Mouse (Mus musculus) frontal cortex, postnatal 14 days (tissue): ENCODE data around the gene Tmcc3.
"Not testable (repeated sequence)": the region's sequence is repeated elsewhere in the genome, so short reads cannot be mapped to it uniquely, and the experiment has no call there.

Source experiments
- DNase-seq, 2 experiments: peaks; one replicate each; pipeline ENCODE4 v3.0.0; 2022; ENCODE audit warnings: low spot score in 2 of 2

Tmcc3 gene

DNA sequence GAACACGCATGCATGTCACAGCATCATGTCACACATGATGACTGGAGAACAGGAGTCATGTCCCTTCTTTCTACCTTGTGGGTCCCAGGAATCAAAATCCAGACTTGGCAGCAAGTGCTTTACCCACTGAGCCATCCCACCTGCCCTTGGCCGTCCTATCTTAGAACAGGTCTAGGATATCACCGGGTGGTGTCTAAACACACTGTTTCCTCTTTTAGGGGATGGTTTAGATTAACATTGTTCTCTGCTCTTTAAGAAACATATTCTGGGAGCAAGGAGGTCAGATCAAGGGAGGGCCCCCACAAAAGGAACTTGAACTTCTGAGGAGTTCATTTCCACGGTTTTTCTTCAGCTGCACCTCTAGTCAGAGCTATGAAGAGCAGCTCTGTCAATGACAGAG is 272.0 kb downstream of the Tmcc3 start:
- no peak for DNase-seq

DNA sequence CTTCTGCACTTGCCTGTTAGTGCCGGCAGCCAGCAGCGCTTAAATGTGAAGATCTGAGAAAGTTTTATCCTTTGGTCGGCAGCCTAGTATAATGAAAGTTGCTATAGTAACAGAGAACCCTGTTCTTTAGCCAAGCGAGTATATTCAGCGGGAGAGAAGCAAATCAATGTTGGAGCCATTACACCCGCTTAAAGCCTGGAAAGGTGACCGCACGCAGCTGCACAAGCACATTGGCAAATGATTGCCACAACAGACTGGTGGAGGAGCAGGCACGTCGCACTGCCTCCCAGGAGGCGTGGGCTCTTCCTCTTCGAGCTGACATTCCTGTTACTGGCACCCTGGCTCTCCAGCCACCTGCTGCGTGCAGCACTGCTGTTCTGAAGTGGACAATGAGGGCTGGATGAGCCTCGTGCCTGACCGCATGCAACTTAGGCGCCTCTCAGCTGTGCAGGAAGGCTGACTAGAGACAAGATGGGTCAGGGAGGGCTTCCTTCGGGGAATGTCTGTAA is 273.2 kb downstream of the Tmcc3 start:
- DNase-seq: no peak

GRCm38 (mm10) chr10:94585819-94586218 is 274.1 kb downstream of the Tmcc3 start:
- no peak for DNase-seq

- no peak for DNase-seq
These were observed 277.2 kb downstream of the Tmcc3 start for GRCm38 (mm10) chr10:94588976-94589375.

DNA sequence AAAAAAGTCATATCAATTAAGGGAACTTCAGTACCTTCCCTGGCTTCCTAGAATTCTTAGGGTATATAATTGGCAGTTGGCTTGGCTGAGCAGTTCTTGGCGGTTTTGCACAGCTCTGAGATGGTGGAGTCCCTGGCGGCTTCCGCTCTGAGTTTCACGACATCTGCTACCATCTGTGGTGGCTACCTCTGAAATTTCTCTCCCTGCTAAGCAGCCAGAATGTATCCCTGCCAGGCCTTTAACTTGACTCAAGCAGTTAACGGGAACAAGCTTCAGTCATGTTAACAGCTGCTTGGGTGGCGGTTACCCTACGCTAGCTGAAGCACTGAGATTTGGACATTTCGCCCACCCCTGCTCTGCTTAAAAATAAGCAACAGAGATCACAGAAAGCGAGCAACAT is 284.0 kb downstream of the Tmcc3 start:
- DNase-seq: peak; percentile 44 to 46

DNA sequence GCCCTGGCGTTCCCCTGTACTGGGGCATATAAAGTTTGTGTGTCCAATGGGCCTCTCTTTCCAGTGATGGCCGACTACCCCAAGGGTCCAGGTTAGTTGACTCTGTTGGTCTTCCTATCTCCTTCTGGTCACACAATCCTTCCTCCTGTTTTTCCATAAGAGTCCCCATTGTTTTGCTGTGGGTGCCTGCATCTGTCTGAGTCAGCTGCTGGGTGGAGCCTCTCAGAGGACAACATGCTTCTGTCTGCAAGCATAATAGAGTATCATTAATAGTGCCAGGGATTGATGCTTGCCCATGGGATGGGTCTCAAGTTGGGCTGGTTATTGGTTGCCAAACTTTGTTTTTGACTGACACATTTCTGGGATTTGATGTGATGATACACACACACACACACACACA is 288.1 kb downstream of the Tmcc3 start:
- not testable (repeated sequence) for DNase-seq

DNA sequence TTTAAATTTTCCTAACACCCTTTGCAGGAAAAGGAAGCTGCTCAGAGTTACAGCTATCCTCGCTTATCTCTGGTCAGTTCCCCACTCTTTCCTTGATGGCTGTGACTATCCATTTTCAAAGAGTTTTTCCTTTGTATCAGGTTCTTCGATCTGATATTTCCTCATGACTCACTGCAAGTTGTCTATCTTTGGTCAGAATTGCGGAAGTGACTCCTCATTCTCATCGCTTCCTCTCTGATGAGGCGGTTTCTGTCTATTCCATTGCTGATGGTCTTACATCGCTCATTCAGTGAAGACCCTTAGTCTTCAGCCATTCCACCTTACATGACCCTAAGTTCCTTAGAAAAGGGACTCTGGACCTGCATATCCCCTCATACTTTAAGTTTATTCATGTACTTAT is 289.3 kb downstream of the Tmcc3 start:
- no peak for DNase-seq

DNA sequence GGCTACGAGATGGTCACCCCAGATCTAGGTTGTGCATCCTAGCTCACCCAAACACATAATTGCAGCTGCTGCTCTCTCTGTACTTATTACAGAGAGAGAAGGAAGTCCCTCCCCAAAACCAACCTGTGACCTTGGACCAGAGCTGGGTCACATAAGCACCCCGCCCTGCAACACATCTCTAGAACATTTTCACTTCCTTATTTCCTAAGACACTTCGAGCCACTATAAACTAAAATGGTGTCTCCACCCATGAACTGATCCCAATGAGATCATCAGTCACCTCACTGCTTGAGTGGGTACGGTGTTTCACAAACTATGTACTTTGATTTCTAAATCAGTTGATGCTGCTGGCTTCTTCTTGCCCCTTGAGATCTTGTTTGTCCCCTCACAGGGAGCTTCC is 293.7 kb downstream of the Tmcc3 start:
- DNase-seq: no peak

- DNase-seq: peak; percentile 71 to 76
These were observed 297.6 kb downstream of the Tmcc3 start for GRCm38 (mm10) chr10:94609309-94609777.

- DNase-seq: no peak
These were observed 299.6 kb downstream of the Tmcc3 start for GRCm38 (mm10) chr10:94611228-94611968.

- no peak for DNase-seq
These were observed 300.3 kb downstream of the Tmcc3 start for GRCm38 (mm10) chr10:94611969-94612440.

- DNase-seq: no peak
These were observed 307.8 kb downstream of the Tmcc3 start for GRCm38 (mm10) chr10:94619586-94619985.

DNA sequence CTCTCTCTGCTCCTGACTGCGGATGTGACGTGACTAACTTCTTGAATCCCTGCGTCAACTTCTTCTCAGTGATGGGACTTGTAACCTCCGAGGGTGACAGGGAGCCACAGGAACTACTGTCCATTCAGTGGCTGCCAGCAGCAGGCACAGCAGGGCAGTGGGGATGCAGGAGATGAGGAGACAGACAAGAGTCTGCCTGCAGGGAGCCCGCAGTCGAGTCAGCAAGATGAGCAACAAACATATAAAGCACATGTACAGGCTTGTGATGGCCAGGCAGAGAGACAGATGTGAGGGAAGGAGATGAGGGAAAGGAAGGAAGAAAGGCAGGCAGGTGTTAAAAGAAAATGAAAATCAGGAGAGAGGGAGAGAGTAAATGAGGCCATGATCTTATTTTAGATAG is 308.8 kb downstream of the Tmcc3 start:
- no peak for DNase-seq

- DNase-seq: no peak
These were observed 309.9 kb downstream of the Tmcc3 start for GRCm38 (mm10) chr10:94621420-94622225.

DNA sequence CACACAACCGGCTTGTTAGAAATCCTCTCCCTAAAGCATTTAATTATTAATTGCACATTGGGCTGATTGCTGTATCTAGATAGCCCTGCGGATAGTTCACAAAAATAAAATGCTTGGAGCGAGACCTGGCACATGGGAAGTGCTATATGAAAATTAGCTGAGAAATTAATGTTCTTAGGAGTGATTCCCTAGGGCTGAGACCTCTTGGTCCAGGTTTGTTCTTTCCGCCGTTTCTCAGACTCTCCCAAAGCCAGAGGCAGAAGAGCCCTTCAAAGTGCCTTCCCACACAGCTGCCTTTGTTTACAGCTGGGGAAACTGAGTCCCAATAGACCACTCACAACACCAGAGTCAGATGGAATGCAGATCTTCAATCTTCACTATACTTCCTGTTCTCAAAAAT is 310.5 kb downstream of the Tmcc3 start:
- no peak for DNase-seq

- DNase-seq: no peak
These were observed 311.1 kb downstream of the Tmcc3 start for GRCm38 (mm10) chr10:94622828-94623227.

DNA sequence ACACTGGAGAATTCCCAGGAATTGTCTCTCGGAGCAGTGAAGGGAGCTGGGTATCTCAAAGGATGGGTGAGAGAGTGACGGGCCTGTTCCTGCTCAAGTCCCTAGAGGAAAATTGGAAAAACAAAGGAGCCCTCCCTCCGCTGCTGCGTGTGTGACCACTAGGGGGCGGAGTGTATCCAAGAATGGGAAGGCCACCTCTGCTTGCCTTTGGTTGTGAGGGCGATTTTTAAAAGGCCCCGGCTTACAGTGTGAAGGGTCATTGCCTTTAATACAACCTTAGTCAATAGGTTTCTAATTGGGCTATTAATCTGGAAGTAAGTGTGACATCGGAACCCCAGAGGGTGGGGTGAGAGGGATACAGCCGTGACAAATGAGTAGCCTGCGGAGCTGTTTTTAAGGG is 311.9 kb downstream of the Tmcc3 start:
- peak; percentile 66 to 85 for DNase-seq

GRCm38 (mm10) chr10:94625036-94625435 is 313.3 kb downstream of the Tmcc3 start:
- DNase-seq: no peak

DNA sequence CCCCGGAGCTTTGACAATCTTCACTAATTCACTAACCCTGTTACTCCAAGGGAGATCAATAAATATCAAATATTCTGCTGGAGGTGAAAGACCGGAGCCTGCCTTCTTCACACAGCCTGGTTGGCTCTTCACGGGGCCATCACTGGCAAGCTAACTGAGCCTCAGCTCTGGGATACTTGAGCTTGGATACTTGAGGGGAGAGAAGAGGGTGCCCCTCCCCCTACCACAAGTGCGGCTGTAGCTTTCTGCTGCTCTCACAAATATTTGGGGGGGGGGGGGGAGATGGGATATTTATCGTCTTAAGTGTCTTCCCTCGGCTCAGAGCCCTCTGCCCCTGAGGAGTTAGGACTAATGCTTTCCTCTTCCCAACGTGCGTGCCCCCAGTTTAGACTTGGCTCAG is 313.9 kb downstream of the Tmcc3 start:
- DNase-seq: no peak

DNA sequence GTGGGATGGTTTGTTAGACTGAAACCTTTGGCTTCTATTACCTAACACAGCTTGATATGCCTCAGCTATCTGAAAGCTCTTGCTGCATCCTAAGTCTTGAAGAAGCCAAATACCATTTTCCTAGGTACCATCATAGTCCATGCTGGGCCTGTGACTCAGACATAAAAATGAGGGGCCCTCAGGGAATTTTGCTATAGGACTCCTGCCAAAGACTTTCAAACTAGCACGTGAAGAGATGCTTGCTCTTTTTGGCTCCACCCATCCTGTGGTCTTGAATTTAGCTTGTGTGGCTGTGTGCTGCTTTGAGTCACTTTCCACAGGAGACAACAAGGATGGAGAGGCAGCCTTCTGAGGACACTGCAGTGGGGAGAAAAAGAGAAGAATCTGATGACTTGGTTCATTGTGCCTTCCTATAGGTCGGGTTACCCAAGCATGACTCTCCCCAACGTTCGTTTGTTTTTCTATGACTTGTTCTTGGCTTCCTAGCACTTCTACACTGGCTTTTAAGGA is 319.1 kb downstream of the Tmcc3 start:
- DNase-seq: no peak

DNA sequence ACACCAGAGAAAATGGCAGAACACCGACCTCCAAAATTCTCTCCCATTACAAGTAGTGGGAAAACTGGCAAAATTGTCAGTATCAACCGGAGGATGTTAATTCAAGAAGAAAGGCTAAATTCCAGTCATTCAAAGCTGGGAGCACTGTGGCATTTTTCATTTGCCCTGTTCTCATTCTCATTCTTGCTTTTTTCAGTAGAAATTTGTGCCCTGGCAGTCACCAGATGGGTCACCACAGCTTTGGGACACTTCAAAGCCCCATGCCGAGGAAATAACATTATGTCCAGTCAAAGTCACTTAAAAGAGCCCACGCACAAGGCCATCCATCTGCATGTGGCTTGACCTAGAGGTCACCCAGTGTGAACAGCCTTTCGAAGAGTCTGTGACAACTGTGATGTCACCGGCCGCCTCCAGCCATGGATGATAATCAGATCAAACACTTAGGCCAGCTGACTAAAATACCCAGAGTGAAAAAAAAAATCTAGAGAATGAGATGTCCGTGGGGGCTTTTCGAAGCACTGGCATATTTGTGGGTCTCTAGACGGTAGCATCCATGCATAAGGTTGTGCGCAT is 319.9 kb downstream of the Tmcc3 start:
- no peak for DNase-seq

GRCm38 (mm10) chr10:94632245-94632644 is 320.5 kb downstream of the Tmcc3 start:
- DNase-seq: no peak
